Mouse (Mus musculus) stomach, embryonic 14.5 days (tissue): ENCODE results near the gene Txndc9. TPM values are rescaled to one million over a fixed set of nuclear protein-coding genes. Genes with fewer than 3 reads are reported as not detected.
"Not testable (repeated sequence)": the region's sequence is repeated elsewhere in the genome, so short reads cannot be mapped to it uniquely, and the experiment has no call there.

Experiments used
- ATAC-seq: fragments of 200-750 bp; cut with Nextera tagmentation; 2 replicates; pipeline ENCODE4 v1.8.0; 2017; ENCODE audit warnings: low read depth, moderate TSS enrichment; ENCODE audit not compliant: insufficient number of reproducible peaks, insufficient read depth, low FRiP score
- H3K27ac ChIP-seq: fragments of 300-500 bp; sonication (generic); 2 replicates; pipeline ENCODE4 v1.5.1; 2014; ENCODE audit warnings: mild to moderate bottlenecking, low read length, moderate library complexity, mixed read lengths
- H3K27me3 ChIP-seq: fragments of 300-500 bp; sonication (generic); 2 replicates; pipeline ENCODE4 v1.6.1; 2014; ENCODE audit warnings: low read length, control low read depth, mixed read lengths; ENCODE audit not compliant: control insufficient read depth, insufficient read depth
- H3K36me3 ChIP-seq: fragments of 300-500 bp; sonication (generic); 2 replicates; pipeline ENCODE4 v1.6.1; 2014; ENCODE audit warnings: mild to moderate bottlenecking, control low read depth, low read length, moderate library complexity, mixed read lengths; ENCODE audit not compliant: control insufficient read depth, insufficient read depth
- H3K4me1 ChIP-seq: fragments of 300-500 bp; sonication (generic); 2 replicates; pipeline ENCODE4 v1.6.1; 2014; ENCODE audit warnings: low read length, control low read depth, mixed read lengths; ENCODE audit not compliant: control insufficient read depth, insufficient read depth
- H3K4me2 ChIP-seq: fragments of 300-500 bp; sonication (generic); replicated peaks from 2 replicates; pipeline ENCODE4 v1.6.1; 2014; ENCODE audit warnings: low read depth, low read length, control low read depth
- H3K4me3 ChIP-seq: fragments of 300-500 bp; sonication (generic); 2 replicates; pipeline ENCODE4 v1.5.1; 2014; ENCODE audit warnings: low read depth, low read length, control low read depth
- H3K9ac ChIP-seq: fragments of 300-500 bp; sonication (generic); replicated peaks from 2 replicates; pipeline ENCODE4 v1.6.1; 2014; ENCODE audit warnings: low read depth, mild to moderate bottlenecking, control low read depth, low read length, moderate library complexity, mixed read lengths
- H3K9me3 ChIP-seq: fragments of 300-500 bp; sonication (generic); 2 replicates; pipeline ENCODE4 v1.6.1; 2016; ENCODE audit warnings: low read depth, low read length, control low read depth; ENCODE audit not compliant: control insufficient read depth
- WGBS: fragments of 180-500 bp; shearing (Covaris S2); extraction: QIAGEN DNeasy Blood & Tissue Kit; methylation state at CpG from one replicate; pipeline ENCODE4 v1.1.7; 2014; 5-methylcytosine and 5-hydroxymethylcytosine counted together
- polyA plus RNA-seq: library from polyadenylated mRNA; unstranded; fragments of >200 nt; fragmentation: Nextera tagmentation; extraction: Ambion mirVana; gene quantifications from 2 replicates; pipeline ENCODE4 v1.2.1, GENCODE M21; 2014

The Txndc9 gene
- polyA plus RNA-seq, 1 experiment from 2014 or later, result 144 TPM

GRCm38 (mm10) chr1:37996226-37996625 lies 1.5 kb downstream of the Txndc9 start:
- Histone ChIP-seq H3K27me3 (no peaks in the 10 kb centered on the region), H3K9me3 (no peaks in the 10 kb centered on the region), H3K27ac (no peak overlapping the region; the same call in 1 of the 2 replicates), H3K9ac (peak overlapping the region; percentile 52), H3K36me3 (peaks cover 40% of the 10 kb centered on the region), H3K4me2 (peak overlapping the region; percentile 75), H3K4me3 (peak overlapping the region; percentile 99), H3K4me1 (peaks cover 11% of the 10 kb centered on the region)
- 40% methylated on average over 3 of the region's 3 CpGs for WGBS
- no peak for ATAC-seq

GRCm38 (mm10) chr1:37987856-37988255 lies 9.8 kb downstream of the Txndc9 start:
- Histone ChIP-seq H3K27ac (no peak overlapping the region), H3K4me3 (no peak overlapping the region), H3K27me3 (no peaks in the 10 kb centered on the region), H3K4me2 (no peak overlapping the region), H3K36me3 (peaks cover 53% of the 10 kb centered on the region), H3K9ac (no peak overlapping the region), H3K4me1 (no peaks in the 10 kb centered on the region), H3K9me3 (no peaks in the 10 kb centered on the region)
- no peak for ATAC-seq
- WGBS, result 78% methylated on average over 5 of the region's 5 CpGs

- no peak overlapping the region for H3K9ac ChIP-seq
- no peak overlapping the region for H3K27ac ChIP-seq
- H3K9me3 ChIP-seq, result no peaks in the 10 kb centered on the region
- H3K4me1 ChIP-seq, result no peaks in the 10 kb centered on the region
- ATAC-seq, result no peak
- no peak overlapping the region for H3K4me2 ChIP-seq
- H3K4me3 ChIP-seq, result no peak overlapping the region
- 81% methylated on average over 9 of the region's 9 CpGs for WGBS
- peaks cover 39% of the 10 kb centered on the region for H3K36me3 ChIP-seq
- H3K27me3 ChIP-seq, result no peaks in the 10 kb centered on the region
Observed at GRCm38 (mm10) chr1:37985764-37986323, 11.8 kb downstream of the Txndc9 start.

GRCm38 (mm10) chr1:37984326-37984725 lies 13.4 kb downstream of the Txndc9 start:
- Histone ChIP-seq H3K4me2 (no peak overlapping the region), H3K27ac (no peak overlapping the region), H3K4me3 (no peak overlapping the region), H3K36me3 (peaks cover 29% of the 10 kb centered on the region), H3K27me3 (no peaks in the 10 kb centered on the region), H3K4me1 (no peaks in the 10 kb centered on the region), H3K9me3 (no peaks in the 10 kb centered on the region), H3K9ac (no peak overlapping the region)
- ATAC-seq, result peak; percentile 6; the same call in 1 of the 2 replicates
- 96% methylated on average over 1 of the region's 1 CpGs for WGBS

- H3K36me3 ChIP-seq, result no peaks in the 10 kb centered on the region
- no peak overlapping the region for H3K4me3 ChIP-seq
- no peaks in the 10 kb centered on the region for H3K9me3 ChIP-seq
- no peak overlapping the region for H3K9ac ChIP-seq
- ATAC-seq, result no peak
- 90% methylated on average over 7 of the region's 7 CpGs for WGBS
- no peaks in the 10 kb centered on the region for H3K27me3 ChIP-seq
- no peak overlapping the region for H3K27ac ChIP-seq
- no peaks in the 10 kb centered on the region for H3K4me1 ChIP-seq
- H3K4me2 ChIP-seq, result no peak overlapping the region
Observed at GRCm38 (mm10) chr1:37977303-37977702, 20.4 kb downstream of the Txndc9 start.

- not testable (repeated sequence) for H3K4me1 ChIP-seq, H3K27me3 ChIP-seq, H3K4me3 ChIP-seq, H3K9me3 ChIP-seq, H3K4me2 ChIP-seq, H3K27ac ChIP-seq, H3K36me3 ChIP-seq, ATAC-seq, H3K9ac ChIP-seq
- WGBS, result 67% methylated on average over 9 of the region's 9 CpGs
Observed at GRCm38 (mm10) chr1:37976666-37977065, 21.0 kb downstream of the Txndc9 start.

- Histone ChIP-seq H3K27ac (no peak overlapping the region), H3K4me3 (no peak overlapping the region), H3K9ac (no peak overlapping the region), H3K9me3 (no peaks in the 10 kb centered on the region), H3K27me3 (no peaks in the 10 kb centered on the region), H3K36me3 (no peaks in the 10 kb centered on the region), H3K4me2 (no peak overlapping the region), H3K4me1 (no peaks in the 10 kb centered on the region)
- 49% methylated on average over 4 of the region's 4 CpGs for WGBS
- no peak for ATAC-seq
Observed at GRCm38 (mm10) chr1:37971520-37971919, 26.2 kb downstream of the Txndc9 start.

GRCm38 (mm10) chr1:37968746-37969145 lies 28.9 kb downstream of the Txndc9 start:
- ATAC-seq, result no peak
- no peaks in the 10 kb centered on the region for H3K4me1 ChIP-seq
- H3K9ac ChIP-seq, result no peak overlapping the region
- no peak overlapping the region for H3K4me2 ChIP-seq
- H3K27ac ChIP-seq, result no peak overlapping the region
- H3K9me3 ChIP-seq, result no peaks in the 10 kb centered on the region
- WGBS, result 82% methylated on average over 6 of the region's 6 CpGs
- H3K36me3 ChIP-seq, result no peaks in the 10 kb centered on the region
- H3K27me3 ChIP-seq, result no peaks in the 10 kb centered on the region
- no peak overlapping the region for H3K4me3 ChIP-seq

- no peaks in the 10 kb centered on the region for H3K4me1 ChIP-seq
- no peak overlapping the region for H3K4me2 ChIP-seq
- no peak overlapping the region for H3K4me3 ChIP-seq
- WGBS, result 64% methylated on average over 10 of the region's 10 CpGs
- no peak for ATAC-seq
- H3K36me3 ChIP-seq, result no peaks in the 10 kb centered on the region
- H3K27me3 ChIP-seq, result no peaks in the 10 kb centered on the region
- no peak overlapping the region for H3K27ac ChIP-seq
- no peaks in the 10 kb centered on the region for H3K9me3 ChIP-seq
- no peak overlapping the region for H3K9ac ChIP-seq
Observed at GRCm38 (mm10) chr1:37965571-37965970, 32.1 kb downstream of the Txndc9 start.
